Mouse (Mus musculus): ENCODE measurements around the gene Pias1.

The Pias1 gene

GRCm38 (mm10) chr9:62857216-62857615, 130.5 kb downstream of the Pias1 start:
- no peak for DNase-seq (ENCODE audit: low read depth, low spot score)

- no peak for DNase-seq (ENCODE audit: low read depth, low spot score)
Measured at GRCm38 (mm10) chr9:62854483-62854882, 133.2 kb downstream of the Pias1 start.

GRCm38 (mm10) chr9:62851571-62851970, 136.2 kb downstream of the Pias1 start:
- DNase-seq (ENCODE audit: low read depth, low spot score): no peak

GRCm38 (mm10) chr9:62848641-62849040, 139.1 kb downstream of the Pias1 start:
- no peak for DNase-seq (ENCODE audit: low read depth, low spot score)

GRCm38 (mm10) chr9:62847694-62848093, 140.0 kb downstream of the Pias1 start:
- DNase-seq (ENCODE audit: low read depth, low spot score): peak; percentile 91

- DNase-seq (ENCODE audit: low read depth, low spot score): no peak
Measured at GRCm38 (mm10) chr9:62844461-62844860, 143.3 kb downstream of the Pias1 start.

GRCm38 (mm10) chr9:62843356-62844024, 144.2 kb downstream of the Pias1 start:
- DNase-seq (ENCODE audit: low read depth, low spot score): no peak

GRCm38 (mm10) chr9:62839172-62839770, 148.5 kb downstream of the Pias1 start:
- DNase-seq (ENCODE audit: low read depth, low spot score): peak; percentile 43

- peak; percentile 89 for DNase-seq (ENCODE audit: low read depth, low spot score)
Measured at GRCm38 (mm10) chr9:62838506-62839171, 149.1 kb downstream of the Pias1 start, which contains the start of gene Cln6. Cln6 (plus strand) TSS chr9:62838785.

GRCm38 (mm10) chr9:62838146-62838505, 149.6 kb downstream of the Pias1 start:
- no peak for DNase-seq (ENCODE audit: low read depth, low spot score)

GRCm38 (mm10) chr9:62837611-62838010, 150.1 kb downstream of the Pias1 start:
- DNase-seq (ENCODE audit: low read depth, low spot score): no peak

- no peak for DNase-seq (ENCODE audit: low read depth, low spot score)
Measured at GRCm38 (mm10) chr9:62835705-62836446, 151.8 kb downstream of the Pias1 start.

GRCm38 (mm10) chr9:62834906-62835305, 152.8 kb downstream of the Pias1 start:
- DNase-seq (ENCODE audit: low read depth, low spot score): no peak

GRCm38 (mm10) chr9:62829877-62830276, 157.8 kb downstream of the Pias1 start:
- DNase-seq (ENCODE audit: low read depth, low spot score): no peak

- peak; percentile 97 for DNase-seq (ENCODE audit: low read depth, low spot score)
Measured at GRCm38 (mm10) chr9:62828662-62829086, 159.1 kb downstream of the Pias1 start.
